Mouse (Mus musculus) erythroblast, embryonic 14.5 days (primary cell): ENCODE data around the gene 1300017J02Rik. TPM values are rescaled to one million over a fixed set of nuclear protein-coding genes. Genes with fewer than 3 reads are reported as not detected.
A peak's percentile ranks its signal among the peaks of the same experiment; 100 is the strongest.

Experiments used
- H3K27me3 ChIP-seq: 2 replicates; pipeline ENCODE4 v1.6.1; 2012; ENCODE audit warnings: inconsistent platforms; ENCODE audit not compliant: control insufficient read depth
- H3K36me3 ChIP-seq: 2 replicates; pipeline ENCODE4 v1.6.1; 2012; ENCODE audit warnings: mild to moderate bottlenecking, inconsistent platforms; ENCODE audit not compliant: control insufficient read depth
- H3K4me1 ChIP-seq: 2 replicates; pipeline ENCODE4 v1.6.1; 2012; ENCODE audit warnings: inconsistent platforms; ENCODE audit not compliant: control insufficient read depth
- H3K4me3 ChIP-seq: replicated peaks from 2 replicates; pipeline ENCODE3; 2012; ENCODE audit warnings: moderate library complexity, mild to moderate bottlenecking, inconsistent platforms
- H3K9me3 ChIP-seq: 2 replicates; pipeline ENCODE4 v1.6.1; 2012; ENCODE audit warnings: low read length, inconsistent platforms, mixed read lengths; ENCODE audit not compliant: control insufficient read depth
- GATA1 ChIP-seq: IDR thresholded peaks from 2 replicates; pipeline ENCODE4 v1.6.1; 2012; ENCODE audit warnings: low read length, inconsistent platforms, mixed read lengths
- TAL1 ChIP-seq: IDR thresholded peaks from 3 replicates; pipeline ENCODE4 v1.6.1; 2012; ENCODE audit warnings: low read length, inconsistent platforms, mixed read lengths
- polyA plus RNA-seq: library from polyadenylated mRNA; stranded (reverse); fragments of >175 nt; gene quantifications from 2 replicates; pipeline ENCODE4 v1.2.3, GENCODE M21; 2012

1300017J02Rik gene
- polyA plus RNA-seq, 1 experiment, result 11.6 TPM

DNA sequence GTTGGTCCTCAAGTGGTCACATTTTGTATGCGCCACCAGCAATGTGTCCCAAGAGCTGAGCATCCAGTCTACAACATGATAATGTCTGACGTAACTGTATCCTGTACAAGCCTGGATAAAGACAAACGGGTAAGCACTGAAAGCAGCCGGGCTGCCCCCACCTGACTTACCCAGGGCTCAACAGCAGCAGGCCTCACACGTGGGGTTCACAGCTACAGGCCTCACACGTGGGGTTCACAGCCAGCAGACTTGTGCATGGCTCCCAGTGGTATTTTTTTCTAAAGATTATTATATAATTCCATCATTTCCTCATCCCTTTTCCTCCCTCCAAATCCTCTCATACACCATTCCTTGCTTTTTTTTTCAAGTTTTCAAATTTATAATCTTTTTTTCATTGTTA is 5.0 kb upstream of the 1300017J02Rik start:
- H3K27me3 ChIP-seq, result no peaks in the 10 kb centered on the region
- no peak overlapping the region for H3K4me3 ChIP-seq
- peaks cover 33% of the 10 kb centered on the region for H3K4me1 ChIP-seq
- no peaks in the 10 kb centered on the region for H3K9me3 ChIP-seq
- no peak for TF ChIP-seq GATA1
- TF ChIP-seq TAL1, result no peak
- H3K36me3 ChIP-seq, result peaks cover 84% of the 10 kb centered on the region

DNA sequence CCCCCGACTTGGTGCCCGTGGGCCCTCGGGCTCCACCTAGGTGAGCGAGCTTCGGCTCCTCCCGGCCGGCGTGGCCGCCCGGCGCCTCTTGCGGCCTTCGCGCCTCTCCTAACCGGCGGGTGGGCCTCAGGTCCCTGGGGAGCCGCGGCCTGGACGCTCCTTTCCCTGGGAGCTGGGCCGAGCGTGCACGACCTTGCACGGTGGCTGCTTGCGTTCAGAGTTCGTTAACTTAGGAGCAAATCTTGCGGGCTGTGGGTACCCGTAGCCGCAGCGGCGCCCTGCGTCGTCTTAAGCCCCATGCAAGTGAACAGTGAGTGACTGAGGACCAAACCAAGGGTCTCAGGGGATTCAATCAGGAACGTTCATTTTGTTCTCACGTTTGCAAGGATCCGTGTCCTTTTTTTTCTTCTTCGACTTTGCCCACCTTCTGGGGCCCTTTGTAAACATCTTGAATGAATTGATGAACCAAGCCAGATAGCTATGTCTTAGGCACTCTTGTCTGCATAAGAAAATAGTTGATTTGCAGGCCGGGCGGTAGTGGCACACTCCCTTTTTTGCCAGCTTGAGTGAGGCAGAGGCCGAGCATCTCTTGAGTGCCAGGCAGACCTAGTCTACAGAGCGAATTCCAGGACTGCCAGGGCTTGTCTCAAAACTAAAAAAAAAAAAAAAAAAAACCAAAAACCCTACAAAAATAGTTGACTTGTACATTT is 605 bp upstream of the 1300017J02Rik start:
- Histone ChIP-seq H3K9me3 (no peaks in the 10 kb centered on the region), H3K27me3 (no peaks in the 10 kb centered on the region), H3K4me3 (peak overlapping the region; percentile 73), H3K36me3 (peaks cover 47% of the 10 kb centered on the region), H3K4me1 (peaks cover 55% of the 10 kb centered on the region)
- no peak for TF ChIP-seq GATA1
- TF ChIP-seq TAL1, result no peak

DNA sequence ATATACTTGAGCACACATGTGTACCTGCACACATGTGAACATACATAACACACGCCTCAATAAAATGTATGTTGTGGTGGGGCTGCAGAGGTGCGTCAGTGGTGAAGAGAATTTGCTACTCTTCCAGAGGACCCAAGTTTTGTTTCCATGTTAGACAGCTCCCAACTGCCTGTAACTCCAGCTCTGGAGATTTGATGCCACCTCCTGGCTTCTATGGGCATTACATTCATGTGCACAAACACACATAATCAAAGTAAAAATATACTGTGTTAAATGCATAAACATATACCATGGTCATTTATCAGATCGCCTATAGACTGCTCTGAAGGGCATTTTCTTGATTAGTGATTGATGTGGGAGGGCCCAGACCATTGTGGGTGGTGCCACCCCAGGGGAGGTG is 2.2 kb downstream of the 1300017J02Rik start:
- Histone ChIP-seq H3K36me3 (peaks cover 19% of the 10 kb centered on the region), H3K4me3 (no peak overlapping the region), H3K4me1 (peaks cover 44% of the 10 kb centered on the region), H3K9me3 (no peaks in the 10 kb centered on the region), H3K27me3 (no peaks in the 10 kb centered on the region)
- TF ChIP-seq TAL1, result no peak
- no peak for TF ChIP-seq GATA1

DNA sequence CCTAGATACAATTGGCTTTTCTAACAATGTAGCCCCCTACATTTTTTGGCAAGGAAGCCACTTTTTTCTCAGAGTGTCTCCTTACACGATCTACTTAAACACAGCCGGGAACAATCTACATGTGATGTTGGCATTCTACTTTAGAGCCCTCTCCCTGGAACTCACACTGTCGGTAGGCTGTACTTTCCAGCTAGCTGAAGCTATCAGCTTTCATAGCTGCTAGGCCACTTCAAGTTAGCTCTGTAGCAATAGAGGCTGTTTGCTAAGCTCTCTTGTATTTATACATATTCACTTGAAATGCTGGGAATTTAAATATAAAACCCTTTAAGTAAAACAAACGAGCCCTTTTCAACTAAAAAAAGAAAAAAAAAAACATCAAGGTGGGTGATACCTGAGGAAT is 2.6 kb downstream of the 1300017J02Rik start:
- TF ChIP-seq TAL1 (no peak), GATA1 (no peak)
- Histone ChIP-seq H3K27me3 (no peaks in the 10 kb centered on the region), H3K4me1 (peaks cover 39% of the 10 kb centered on the region), H3K4me3 (no peak overlapping the region), H3K36me3 (peaks cover 15% of the 10 kb centered on the region), H3K9me3 (no peaks in the 10 kb centered on the region)

DNA sequence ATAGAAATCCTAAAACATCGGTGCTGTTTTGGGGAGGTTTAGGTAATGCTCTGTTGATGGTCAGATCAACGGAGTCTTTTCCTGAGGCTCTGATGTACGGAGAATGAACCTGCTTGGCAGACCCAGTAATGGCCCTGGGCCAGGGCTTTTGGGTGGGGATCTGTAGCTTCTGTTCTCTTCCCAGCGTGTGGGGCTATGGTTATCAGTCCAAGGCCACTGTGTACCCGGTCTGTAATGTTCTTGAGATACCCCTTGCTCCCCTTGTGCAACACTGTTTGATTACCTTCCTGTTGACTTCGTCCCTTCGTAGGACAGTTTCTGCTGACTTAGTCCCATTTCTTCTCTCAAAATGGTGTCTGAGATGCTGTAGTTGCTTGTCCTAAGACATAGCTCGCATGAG is 3.8 kb downstream of the 1300017J02Rik start:
- H3K36me3 ChIP-seq, result peaks cover 5% of the 10 kb centered on the region
- no peaks in the 10 kb centered on the region for H3K9me3 ChIP-seq
- TF ChIP-seq GATA1 (no peak), TAL1 (no peak)
- H3K4me1 ChIP-seq, result peaks cover 29% of the 10 kb centered on the region
- H3K4me3 ChIP-seq, result no peak overlapping the region
- no peaks in the 10 kb centered on the region for H3K27me3 ChIP-seq

DNA sequence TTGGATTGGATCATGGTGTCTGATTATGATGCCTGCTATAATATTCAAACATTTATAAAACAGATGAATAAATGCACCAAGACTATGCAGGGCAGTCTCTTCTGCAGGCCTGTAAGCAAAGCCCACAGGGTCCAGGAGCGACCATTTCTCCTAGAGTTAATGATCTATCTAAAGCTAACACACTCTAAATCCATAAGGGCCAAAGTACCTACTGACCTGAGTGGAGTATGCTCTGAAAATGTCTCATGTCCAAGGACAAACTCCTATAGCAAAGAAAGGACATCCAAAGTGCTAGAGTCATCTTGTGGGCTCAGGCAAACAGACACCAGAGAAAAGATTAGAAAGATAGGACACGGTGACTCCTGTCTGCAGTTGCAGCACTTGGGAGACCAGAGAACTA is 10.4 kb downstream of the 1300017J02Rik start:
- Histone ChIP-seq H3K4me1 (peaks cover 12% of the 10 kb centered on the region), H3K36me3 (peaks cover 3% of the 10 kb centered on the region; the same call in 1 of the 2 replicates), H3K9me3 (no peaks in the 10 kb centered on the region), H3K4me3 (no peak overlapping the region), H3K27me3 (no peaks in the 10 kb centered on the region)
- TF ChIP-seq TAL1 (no peak), GATA1 (no peak)

DNA sequence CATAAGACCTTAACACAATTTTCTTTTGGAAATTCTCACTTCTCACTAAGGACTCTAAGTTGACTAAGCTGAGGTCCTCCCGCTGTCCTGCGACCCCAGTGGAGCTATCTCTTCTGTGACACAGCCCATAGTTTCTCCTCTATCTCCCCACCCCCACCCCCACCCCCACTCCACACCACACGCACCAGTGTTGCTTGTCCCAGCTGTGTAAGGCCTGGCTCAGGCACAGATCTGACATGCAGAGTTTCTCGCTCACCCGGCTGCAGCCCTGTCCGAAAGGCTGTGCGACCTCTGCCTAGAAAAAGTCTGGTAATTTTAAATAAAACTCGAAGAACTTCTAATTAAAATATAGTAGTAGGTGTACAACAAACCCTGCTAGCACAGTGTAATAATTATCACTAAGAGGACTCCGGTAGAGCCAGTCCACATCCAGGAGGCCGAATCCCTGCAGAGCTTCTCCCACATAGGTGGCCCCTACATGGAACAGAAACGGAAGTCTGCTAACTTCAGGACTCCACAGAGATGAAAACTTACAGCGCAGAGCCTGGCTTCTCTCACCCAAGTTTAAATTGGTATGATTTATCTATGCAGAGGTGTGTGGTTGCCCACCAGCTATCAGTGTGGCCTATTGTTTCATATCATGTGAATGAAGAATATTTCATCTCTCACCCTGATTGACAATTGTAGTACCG is 16.2 kb downstream of the 1300017J02Rik start:
- peaks cover 42% of the 10 kb centered on the region for H3K36me3 ChIP-seq
- no peaks in the 10 kb centered on the region for H3K27me3 ChIP-seq
- H3K4me1 ChIP-seq, result peaks cover 64% of the 10 kb centered on the region
- no peaks in the 10 kb centered on the region for H3K9me3 ChIP-seq
- peak overlapping the region; percentile 69 for H3K4me3 ChIP-seq
- no peak for TF ChIP-seq TAL1
- no peak for TF ChIP-seq GATA1

DNA sequence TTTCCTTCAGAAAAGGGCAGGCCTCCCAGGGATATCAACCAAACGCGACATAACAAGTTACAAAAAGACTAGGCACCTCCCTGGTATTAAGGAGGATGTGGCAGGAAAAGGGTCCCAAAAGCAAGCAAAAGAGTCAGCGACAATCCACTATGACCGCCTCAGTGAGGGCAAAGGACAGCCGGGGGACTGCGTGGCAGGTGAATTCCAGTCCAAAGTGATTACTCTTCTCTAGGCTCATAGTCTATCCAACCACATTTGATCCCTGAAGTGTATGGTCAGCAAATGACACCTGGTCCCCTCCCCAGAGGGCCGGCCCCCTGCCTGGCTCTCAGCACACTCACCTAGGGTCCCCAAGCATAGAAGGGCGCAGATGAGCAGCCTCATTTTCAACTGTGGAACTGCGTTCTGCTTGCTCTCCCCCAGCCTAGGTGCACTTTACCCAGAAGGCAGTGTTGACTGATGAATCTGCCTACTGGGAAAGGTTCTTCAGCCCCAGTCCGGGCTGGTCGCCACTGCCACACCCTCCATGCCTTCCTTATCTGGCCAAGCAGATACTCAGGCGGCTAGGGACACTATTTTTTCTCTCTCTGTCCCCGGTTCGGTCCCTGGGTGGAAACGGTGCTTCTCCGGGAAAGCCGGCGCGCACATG is 16.9 kb downstream of the 1300017J02Rik start:
- H3K4me1 ChIP-seq, result peaks cover 66% of the 10 kb centered on the region
- TF ChIP-seq GATA1, result peak; percentile 89
- TF ChIP-seq TAL1, result peak; percentile 82
- H3K4me3 ChIP-seq, result peak overlapping the region; percentile 69
- H3K36me3 ChIP-seq, result peaks cover 43% of the 10 kb centered on the region
- no peaks in the 10 kb centered on the region for H3K9me3 ChIP-seq
- no peaks in the 10 kb centered on the region for H3K27me3 ChIP-seq

DNA sequence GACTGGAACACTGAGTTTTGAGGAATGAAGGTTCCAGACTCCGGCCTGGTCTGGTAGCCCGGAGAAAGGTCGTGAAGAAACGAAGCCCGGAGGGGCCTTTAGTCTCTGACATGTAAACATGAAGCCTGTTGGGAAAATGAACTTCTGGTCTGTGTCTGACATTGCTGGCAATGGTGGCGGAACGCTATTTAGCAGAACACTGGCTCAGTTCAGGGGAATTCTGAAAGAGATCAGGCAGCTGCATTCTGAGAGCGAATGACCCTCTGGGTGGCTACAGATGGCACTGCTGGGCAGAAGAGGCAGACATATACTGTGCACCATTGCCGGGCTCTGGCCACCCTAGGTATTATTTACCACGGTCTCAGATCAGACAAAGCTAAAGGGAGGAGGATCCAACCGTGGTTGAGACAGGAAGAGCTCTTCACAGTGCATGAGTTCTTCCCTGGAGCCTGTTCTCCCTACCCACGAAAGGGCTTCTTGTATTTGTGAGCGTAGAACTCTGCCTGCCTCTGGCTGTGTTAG is 17.9 kb downstream of the 1300017J02Rik start:
- Histone ChIP-seq H3K9me3 (no peaks in the 10 kb centered on the region), H3K36me3 (peaks cover 52% of the 10 kb centered on the region), H3K4me3 (peak overlapping the region; percentile 69), H3K4me1 (peaks cover 75% of the 10 kb centered on the region), H3K27me3 (no peaks in the 10 kb centered on the region)
- TF ChIP-seq TAL1, result no peak
- TF ChIP-seq GATA1, result no peak
